Comparison of ENCODE assay signal across 8 mouse cellular contexts in the genomic region with DNA sequence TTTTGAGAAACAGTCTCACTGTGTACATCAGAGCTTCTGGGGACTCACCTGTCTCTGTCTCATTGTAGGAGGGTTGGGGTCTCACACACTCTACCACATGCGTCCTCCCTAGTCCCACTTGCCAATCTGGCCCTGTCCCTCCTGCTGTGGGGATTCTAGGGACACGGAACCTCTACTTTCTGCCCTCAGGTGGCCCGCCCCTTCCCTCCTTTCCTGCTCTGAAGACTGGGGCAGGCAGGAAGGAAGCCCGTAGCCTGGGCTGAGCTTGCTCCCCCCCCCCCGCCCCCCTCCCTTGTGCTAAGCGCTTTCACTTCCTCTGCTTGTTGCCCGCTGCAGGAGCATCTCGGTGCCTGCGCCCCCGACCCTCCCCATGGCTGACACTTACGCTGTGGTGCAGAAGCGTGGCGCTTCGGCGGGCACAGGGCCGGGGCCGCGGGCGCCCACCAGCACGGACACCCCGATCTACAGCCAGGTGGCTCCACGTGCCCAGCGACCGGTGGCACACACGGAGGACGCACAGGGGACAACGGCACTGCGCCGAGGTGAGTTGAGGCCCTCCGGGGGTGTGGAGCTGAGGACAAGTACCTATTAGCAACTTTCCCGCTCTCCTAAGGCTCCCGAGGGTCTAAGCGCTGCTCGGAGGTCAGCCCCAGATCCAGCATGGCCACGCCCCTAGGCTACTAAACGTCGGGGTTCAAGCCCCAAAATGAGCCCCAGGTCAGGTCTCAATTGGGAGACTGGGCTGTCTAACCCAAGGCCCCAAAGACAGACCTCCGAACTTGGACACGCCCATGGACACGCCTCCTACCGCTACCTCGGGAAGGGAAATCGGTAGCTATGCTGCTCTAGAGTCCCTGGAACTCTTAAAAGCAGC. TPM values are rescaled to one million over a fixed set of nuclear protein-coding genes. Genes with fewer than 3 reads are reported as not detected.
DNase-seq lines count a peak whose midpoint lies in the region; ATAC-seq lines count a peak whose summit lies in the region.

No protein-coding gene starts in this region.

- DNase-seq in B cell, adult 2 months = peak; percentile 80 to 81
- peak; percentile 40 for DNase-seq in MN1 (ENCODE audit: low spot score)
- peak; percentile 26 to 73 for DNase-seq in kidney, postnatal 36 days
- peak; percentile 66 to 83 for DNase-seq in spleen, postnatal 10 days (ENCODE audit: low spot score in 2 of 2)
- DNase-seq in left cerebral cortex, postnatal 25 days (ENCODE audit: low spot score in 2 of 2) = no peak

- peak overlapping the region; percentile 28 for H3K9ac ChIP-seq in embryonic facial prominence, embryonic 15.5 days
- peak overlapping the region; percentile 82 for H3K9ac ChIP-seq in heart, embryonic 16.5 days (ENCODE audit: low read length)

- H3K4me3 ChIP-seq in embryonic facial prominence, embryonic 15.5 days (replicated peaks) = peak overlapping the region; percentile 54
- H3K4me3 ChIP-seq in heart, embryonic 16.5 days (ENCODE audit: low read length) = peak overlapping the region; percentile 81

- peak; percentile 49; the same call in 1 of the 2 replicates for ATAC-seq in embryonic facial prominence, embryonic 15.5 days (ENCODE audit: insufficient number of reproducible peaks, low FRiP score, low TSS enrichment, low read depth)
- ATAC-seq in heart, embryonic 16.5 days (replicated peaks; ENCODE audit: extremely low read depth, insufficient read depth, low FRiP score) = peak; percentile 79
- ATAC-seq in megakaryocyte progenitor cell, adult 5-6 weeks (replicated peaks; ENCODE audit: poor library complexity) = peak; percentile 80

- no peaks in the 10 kb centered on the region for H3K9me3 ChIP-seq in embryonic facial prominence, embryonic 15.5 days (replicated peaks)
- no peaks in the 10 kb centered on the region for H3K9me3 ChIP-seq in heart, embryonic 16.5 days (replicated peaks; ENCODE audit: control insufficient read depth, low read length)

- intact Hi-C loops in left cerebral cortex, postnatal 25 days (cut with DNase I) = no loop called here

- H3K36me3 ChIP-seq in embryonic facial prominence, embryonic 15.5 days = no peaks in the 10 kb centered on the region
- no peaks in the 10 kb centered on the region for H3K36me3 ChIP-seq in heart, embryonic 16.5 days (ENCODE audit: control insufficient read depth, insufficient read depth)

- H3K27me3 ChIP-seq in embryonic facial prominence, embryonic 15.5 days = peaks cover 13% of the 10 kb centered on the region; the same call in 1 of the 2 replicates
- H3K27me3 ChIP-seq in heart, embryonic 16.5 days (ENCODE audit: control insufficient read depth, insufficient read depth, low read length) = peaks cover 4% of the 10 kb centered on the region

- WGBS in embryonic facial prominence, embryonic 15.5 days = 0% methylated on average over 42 of the region's 43 CpGs
- under 1% methylated on average over 43 of the region's 43 CpGs for WGBS in heart, embryonic 16.5 days

- H3K4me1 ChIP-seq in embryonic facial prominence, embryonic 15.5 days = peaks cover 9% of the 10 kb centered on the region; the same call in 1 of the 2 replicates
- H3K4me1 ChIP-seq in heart, embryonic 16.5 days (ENCODE audit: control insufficient read depth, insufficient read depth, low read length) = no peaks in the 10 kb centered on the region; the same call in 1 of the 2 replicates

- H3K4me2 ChIP-seq in embryonic facial prominence, embryonic 15.5 days (replicated peaks) = peak overlapping the region; percentile 92
- H3K4me2 ChIP-seq in heart, embryonic 16.5 days (ENCODE audit: low read depth, low read length) = peak overlapping the region; percentile 98

- H3K27ac ChIP-seq in embryonic facial prominence, embryonic 15.5 days (replicated peaks) = no peak overlapping the region
- peak overlapping the region; percentile 35; the same call in 1 of the 2 replicates for H3K27ac ChIP-seq in heart, embryonic 16.5 days (ENCODE audit: low read length)

RNA-seq across cellular contexts. Expression of a gene that starts 13.1 kb away (rescaled TPM):
- polyA plus RNA-seq in embryonic facial prominence, embryonic 15.5 days (2015; fragmentation: Nextera tagmentation; extraction: Ambion mirVana) = 19.3 and 21.0 TPM in 2 replicates
- polyA plus RNA-seq in heart, embryonic 16.5 days (2015; fragmentation: Nextera tagmentation; extraction: Ambion mirVana) = 18.1 and 25.8 TPM in 2 replicates
- 51.7 and 55.5 TPM in 2 replicates for total RNA-seq in megakaryocyte progenitor cell, adult 5-6 weeks (2015)
- 287 and 316 TPM in 2 replicates for total RNA-seq in megakaryocyte progenitor cell, adult 5-6 weeks (2017)
- total RNA-seq in left cerebral cortex, postnatal 25 days (2021) = 1 to 10 TPM; 1.5 to 6.4 TPM

RNA-seq across cellular contexts. Expression of a gene that starts 25.5 kb away (rescaled TPM):
- not detected in 2 replicates for polyA plus RNA-seq in embryonic facial prominence, embryonic 15.5 days (2015; fragmentation: Nextera tagmentation; extraction: Ambion mirVana)
- not detected in 2 replicates for polyA plus RNA-seq in heart, embryonic 16.5 days (2015; fragmentation: Nextera tagmentation; extraction: Ambion mirVana)
- 0.29 TPM in 1 of 2 replicates, not detected in the other for total RNA-seq in megakaryocyte progenitor cell, adult 5-6 weeks (2015)
- not detected in 2 replicates for total RNA-seq in megakaryocyte progenitor cell, adult 5-6 weeks (2017)
- not detected for total RNA-seq in left cerebral cortex, postnatal 25 days (2021)

RNA-seq across cellular contexts. Expression of a gene that starts 33.0 kb away (rescaled TPM):
- 69.0 and 69.7 TPM in 2 replicates for polyA plus RNA-seq in embryonic facial prominence, embryonic 15.5 days (2015; fragmentation: Nextera tagmentation; extraction: Ambion mirVana)
- 60.3 and 64.9 TPM in 2 replicates for polyA plus RNA-seq in heart, embryonic 16.5 days (2015; fragmentation: Nextera tagmentation; extraction: Ambion mirVana)
- 53.6 and 69.7 TPM in 2 replicates for total RNA-seq in megakaryocyte progenitor cell, adult 5-6 weeks (2015)
- 29.5 and 32.1 TPM in 2 replicates for total RNA-seq in megakaryocyte progenitor cell, adult 5-6 weeks (2017)
- total RNA-seq in left cerebral cortex, postnatal 25 days (2021) = 10 to 100 TPM; 29.1 to 35.1 TPM

RNA-seq across cellular contexts. Expression of a gene that starts 33.2 kb away (rescaled TPM):
- 57.3 and 58.4 TPM in 2 replicates for polyA plus RNA-seq in embryonic facial prominence, embryonic 15.5 days (2015; fragmentation: Nextera tagmentation; extraction: Ambion mirVana)
- 45.3 and 47.0 TPM in 2 replicates for polyA plus RNA-seq in heart, embryonic 16.5 days (2015; fragmentation: Nextera tagmentation; extraction: Ambion mirVana)
- 52.4 and 54.5 TPM in 2 replicates for total RNA-seq in megakaryocyte progenitor cell, adult 5-6 weeks (2015)
- 65.5 and 65.9 TPM in 2 replicates for total RNA-seq in megakaryocyte progenitor cell, adult 5-6 weeks (2017)
- total RNA-seq in left cerebral cortex, postnatal 25 days (2021) = 10 to 100 TPM; 14.3 to 16.5 TPM

Comparison
In these comparisons a context has a peak if more than half of its experiments do, and no peak if none do; other contexts are left out.
1. DNase-seq: peak in B cell, adult 2 months (2 of 2), MN1 (single experiment), kidney, postnatal 36 days (2 of 2) and spleen, postnatal 10 days (2 of 2); none in left cerebral cortex, postnatal 25 days (0 of 2).
2. RNA of a gene that starts 13.1 kb away (total RNA-seq): 51.7 to 316 TPM in megakaryocyte progenitor cell, adult 5-6 weeks; 1.5 to 6.4 TPM in left cerebral cortex, postnatal 25 days; every median in the first group is over 4 times any median in the second.
3. Peak in every context shown above with its lines, with median percentiles within 50 percentile points of each other: ATAC-seq.